Mouse (Mus musculus) cerebellum, adult 2 months (tissue): ENCODE data around the gene Gm49387.

Experiments
- CTCF ChIP-seq: fragments of 200-500 bp; IDR thresholded peaks from 2 replicates; pipeline ENCODE4 v1.5.1; 2011; ENCODE audit warnings: low read depth, mild to moderate bottlenecking, control low read depth, low read length, moderate library complexity, borderline replicate concordance; ENCODE audit not compliant: insufficient read depth
- POLR2A ChIP-seq: fragments of 200-500 bp; IDR thresholded peaks from 2 replicates; pipeline ENCODE4 v1.6.1; 2011; ENCODE audit warnings: low read length, control low read depth, borderline replicate concordance; ENCODE audit not compliant: insufficient read depth

GRCm38 (mm10) chr14:31565478-31566212, 75.0 kb downstream of the Gm49387 start:
- TF ChIP-seq POLR2A (no peak), CTCF (no peak)
